Mouse (Mus musculus): Measurements from ENCODE around the gene Tnp2. TPM values are rescaled to one million over a fixed set of nuclear protein-coding genes. Genes with fewer than 3 reads are reported as not detected.

The Tnp2 gene
- total RNA-seq, 2 experiments from 2014 or later = not detected

DNA sequence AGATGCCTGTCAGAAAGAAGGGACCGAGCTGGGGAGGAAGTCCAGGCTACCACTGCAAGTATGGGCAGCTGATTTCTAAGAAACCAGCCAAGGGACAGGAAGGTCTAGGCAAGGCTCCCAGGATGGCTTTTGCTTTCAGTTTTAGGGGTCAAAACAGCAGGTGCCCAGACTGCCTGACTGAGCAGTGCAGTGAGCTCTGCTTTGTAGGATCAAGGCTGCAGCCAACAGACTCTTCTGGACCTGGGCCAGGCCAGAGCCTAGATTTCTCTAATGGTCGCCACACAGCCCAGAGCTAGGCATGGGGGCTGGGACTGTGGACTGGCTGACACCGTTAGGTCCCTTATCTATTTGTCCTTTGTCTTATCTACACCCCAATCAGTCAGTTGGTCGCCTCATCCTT is 13.7 kb downstream of the Tnp2 start:
- TF ChIP-seq CTCF (IDR thresholded peaks at IDR 0.05) = no peak
- no peak overlapping the region for H3K4me3 ChIP-seq
- intact Hi-C loops (cut with DNase I) = no loop called here
- no peak overlapping the region for H3K27ac ChIP-seq
- DNase-seq = no peak

GRCm38 (mm10) chr16:10773543-10773942 is 14.9 kb downstream of the Tnp2 start:
- intact Hi-C loops (cut with DNase I) = no loop called here
- no peak for DNase-seq
- H3K4me3 ChIP-seq = no peak overlapping the region
- no peak for TF ChIP-seq CTCF (IDR thresholded peaks at IDR 0.05)
- H3K27ac ChIP-seq = no peak overlapping the region

GRCm38 (mm10) chr16:10771769-10772510 is 16.5 kb downstream of the Tnp2 start:
- intact Hi-C loops (cut with DNase I) = no loop called here
- H3K4me3 ChIP-seq = no peak overlapping the region
- no peak for DNase-seq
- no peak overlapping the region for H3K27ac ChIP-seq
- TF ChIP-seq CTCF (IDR thresholded peaks at IDR 0.05) = no peak

DNA sequence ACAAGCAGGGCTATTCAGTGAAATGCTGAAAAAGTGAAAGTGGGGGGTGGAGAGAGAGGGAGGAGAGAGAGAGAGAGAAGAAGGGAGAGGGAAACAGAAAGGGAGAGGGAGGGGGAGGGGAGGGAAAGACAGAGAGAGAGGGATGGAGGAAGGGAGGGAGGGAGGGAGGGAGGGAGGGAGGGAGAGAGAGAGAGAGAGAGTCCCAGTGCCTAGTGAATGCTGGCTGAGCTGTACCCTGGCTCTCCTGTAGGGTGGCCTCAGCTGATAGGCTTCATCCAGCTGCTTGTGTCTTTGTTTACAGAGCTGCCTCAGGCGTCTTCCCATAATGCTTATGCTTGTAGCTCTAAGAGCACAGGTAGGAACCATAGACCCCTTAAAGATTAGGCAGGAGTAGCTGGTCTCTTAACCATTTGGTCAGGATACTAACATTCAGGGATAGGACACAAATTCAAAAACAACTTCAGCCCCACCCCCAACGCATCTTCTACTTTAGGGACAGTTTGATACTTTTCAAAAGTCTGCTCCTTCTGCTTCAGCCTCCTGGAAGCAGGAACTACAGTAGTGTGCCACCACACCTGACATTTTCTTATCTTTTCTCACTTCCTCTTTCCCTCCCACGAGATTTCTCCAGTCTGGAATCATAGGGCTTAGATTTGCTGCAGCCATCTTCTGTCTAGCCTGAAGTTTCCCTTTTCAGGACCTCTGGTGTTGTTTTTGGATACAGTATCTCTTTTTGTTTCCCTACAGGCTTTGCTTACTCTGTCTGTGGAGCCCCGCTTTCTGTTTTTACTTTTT is 17.7 kb downstream of the Tnp2 start:
- no peak for DNase-seq
- TF ChIP-seq CTCF (IDR thresholded peaks at IDR 0.05) = no peak
- intact Hi-C loops (cut with DNase I) = no loop called here
- H3K27ac ChIP-seq = no peak overlapping the region
- H3K4me3 ChIP-seq = no peak overlapping the region

DNA sequence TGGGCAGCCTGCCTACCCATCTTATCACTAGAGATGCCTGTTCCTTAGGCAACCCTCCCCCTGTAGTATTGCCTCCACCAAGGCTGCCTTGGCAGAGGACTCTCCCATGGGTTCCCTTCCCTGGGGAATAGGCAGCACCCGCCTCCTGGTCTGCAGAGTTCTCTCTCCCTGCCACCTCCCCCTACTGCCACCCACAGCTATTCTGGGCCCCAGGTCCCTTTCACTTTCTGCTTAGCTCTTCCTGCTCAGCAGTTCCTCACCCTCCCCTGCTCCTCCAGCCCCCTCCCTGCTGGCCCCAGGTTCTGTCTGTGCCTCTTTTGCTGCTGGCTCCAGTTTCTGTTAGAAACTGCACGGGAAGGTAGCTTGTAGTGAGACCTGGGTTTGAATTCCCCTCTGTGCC is 18.8 kb downstream of the Tnp2 start:
- intact Hi-C loops (cut with DNase I) = loop anchor here (5.0 kb wide), 3 partner anchors 102 to 202 kb away; no protein-coding TSS in a partner anchor
- DNase-seq = no peak
- no peak overlapping the region for H3K27ac ChIP-seq
- TF ChIP-seq CTCF (IDR thresholded peaks at IDR 0.05) = no peak
- no peak overlapping the region for H3K4me3 ChIP-seq

DNA sequence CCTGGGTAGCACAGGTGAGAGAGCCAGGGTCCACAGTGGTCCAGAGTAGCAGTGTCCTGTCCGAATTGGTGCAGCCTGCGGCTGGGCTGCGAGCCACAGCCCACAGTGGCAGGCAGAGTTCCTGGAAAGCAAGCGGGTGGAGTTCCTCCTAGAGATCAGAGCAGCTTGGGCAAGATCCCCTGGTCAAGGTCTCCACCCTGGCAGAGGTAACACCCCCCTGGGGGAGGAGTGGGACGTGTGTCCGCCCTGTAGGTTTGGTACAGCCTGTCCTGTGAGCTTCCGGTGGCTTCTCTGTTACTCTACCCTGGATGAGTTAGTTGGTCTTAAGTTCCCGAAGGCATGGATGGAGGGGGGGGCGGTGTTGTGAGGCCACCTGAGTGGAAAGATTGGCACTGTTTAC is 19.6 kb downstream of the Tnp2 start:
- TF ChIP-seq CTCF (IDR thresholded peaks at IDR 0.05) = no peak
- H3K27ac ChIP-seq = no peak overlapping the region
- DNase-seq = no peak
- intact Hi-C loops (cut with DNase I) = loop anchor here (5.0 kb wide), 3 partner anchors 102 to 202 kb away; no protein-coding TSS in a partner anchor
- no peak overlapping the region for H3K4me3 ChIP-seq

DNA sequence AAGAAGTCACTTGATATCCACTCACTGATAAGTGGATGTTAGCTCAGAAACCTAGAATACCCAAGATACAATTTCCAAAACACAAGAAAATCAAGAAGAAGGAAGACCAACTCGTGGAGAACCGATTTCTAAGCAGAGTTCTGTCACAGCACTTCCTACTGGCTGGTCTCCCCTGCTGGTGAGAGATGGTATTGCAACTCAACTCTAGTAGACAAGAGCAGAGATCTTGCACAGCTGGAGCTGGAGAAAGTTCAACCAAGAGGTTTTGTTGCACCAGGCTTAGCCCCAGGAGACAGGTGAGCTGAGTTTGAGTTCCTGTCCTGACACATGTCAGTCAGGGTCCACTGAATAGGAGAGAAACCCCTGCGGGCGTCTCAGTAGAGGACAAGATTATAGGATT is 21.3 kb downstream of the Tnp2 start:
- intact Hi-C loops (cut with DNase I) = loop anchor here (5.0 kb wide), 3 partner anchors 100 to 200 kb away; no protein-coding TSS in a partner anchor
- DNase-seq = peak; percentile 61
- no peak overlapping the region for H3K27ac ChIP-seq
- no peak overlapping the region for H3K4me3 ChIP-seq
- TF ChIP-seq CTCF (IDR thresholded peaks at IDR 0.05) = peak; percentile 89

DNA sequence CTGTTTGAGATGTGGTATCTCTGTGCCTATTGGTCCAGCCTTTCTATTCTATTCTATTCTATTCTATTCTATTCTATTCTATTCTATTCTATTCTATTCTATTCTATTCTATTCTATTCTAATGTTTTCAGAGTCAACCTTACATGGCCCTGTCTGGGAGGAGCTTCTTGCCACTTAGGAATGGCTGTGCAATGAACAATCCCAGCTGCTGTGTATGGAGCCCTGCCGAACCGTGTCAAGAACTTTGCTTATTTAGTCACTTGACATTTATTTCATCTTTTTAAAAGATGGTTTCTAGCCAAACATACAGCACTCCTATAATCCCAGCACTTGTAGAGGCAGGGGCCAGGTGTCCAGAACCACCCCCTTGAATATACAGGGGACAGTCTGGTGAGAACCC is 24.1 kb downstream of the Tnp2 start:
- Histone ChIP-seq H3K4me3 (no peak overlapping the region), H3K27ac (no peak overlapping the region)
- intact Hi-C loops (cut with DNase I) = no loop called here
- no peak for TF ChIP-seq CTCF (IDR thresholded peaks at IDR 0.05)
- no peak for DNase-seq

- DNase-seq = no peak
- TF ChIP-seq CTCF (IDR thresholded peaks at IDR 0.05) = no peak
- intact Hi-C loops (cut with DNase I) = no loop called here
- H3K27ac ChIP-seq = no peak overlapping the region
- no peak overlapping the region for H3K4me3 ChIP-seq
Observed at GRCm38 (mm10) chr16:10763540-10764264, 24.8 kb downstream of the Tnp2 start.

DNA sequence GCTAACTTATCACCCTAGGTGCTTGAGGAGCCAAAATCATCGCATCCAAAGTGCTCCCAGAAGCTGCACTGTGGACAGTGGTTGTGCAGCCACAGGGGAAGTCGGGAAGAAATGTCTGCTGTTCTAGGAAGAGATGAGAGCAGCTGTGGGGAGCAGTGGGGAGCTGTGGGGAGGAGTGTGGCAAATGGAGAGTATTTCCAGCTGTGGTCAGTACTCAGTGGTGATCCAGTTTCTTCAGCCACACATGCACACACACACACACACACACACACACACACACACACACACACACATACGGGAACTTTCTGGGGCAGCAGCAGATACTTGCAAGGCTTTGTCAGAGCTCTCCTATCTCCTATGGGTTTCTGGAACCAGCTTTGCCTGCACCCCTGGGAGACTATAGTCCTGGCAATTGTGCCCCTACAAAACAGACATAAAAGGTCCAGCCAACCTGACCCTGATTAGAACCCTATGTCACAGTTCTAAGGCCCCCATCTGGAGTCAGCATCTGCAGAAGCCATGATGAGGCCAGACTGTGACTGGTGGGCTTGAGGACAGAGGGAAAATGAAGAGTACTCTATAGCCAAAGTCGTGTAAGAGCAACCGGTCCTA is 25.8 kb downstream of the Tnp2 start:
- no peak overlapping the region for H3K4me3 ChIP-seq
- no peak for DNase-seq
- intact Hi-C loops (cut with DNase I) = no loop called here
- TF ChIP-seq CTCF (IDR thresholded peaks at IDR 0.05) = no peak
- no peak overlapping the region for H3K27ac ChIP-seq

- TF ChIP-seq CTCF (IDR thresholded peaks at IDR 0.05) = no peak
- no peak overlapping the region for H3K27ac ChIP-seq
- intact Hi-C loops (cut with DNase I) = no loop called here
- DNase-seq = peak; percentile 56
- H3K4me3 ChIP-seq = no peak overlapping the region
Observed at GRCm38 (mm10) chr16:10761182-10761581, 27.3 kb downstream of the Tnp2 start.

GRCm38 (mm10) chr16:10756168-10756567 is 32.3 kb downstream of the Tnp2 start:
- no peak overlapping the region for H3K27ac ChIP-seq
- intact Hi-C loops (cut with DNase I) = no loop called here
- no peak overlapping the region for H3K4me3 ChIP-seq
- TF ChIP-seq CTCF (IDR thresholded peaks at IDR 0.05) = no peak
- no peak for DNase-seq

Measured in gastrocnemius, adult 2 months (tissue).